Comparison of ENCODE assay signal across 25 mouse cellular contexts in the genomic region with DNA sequence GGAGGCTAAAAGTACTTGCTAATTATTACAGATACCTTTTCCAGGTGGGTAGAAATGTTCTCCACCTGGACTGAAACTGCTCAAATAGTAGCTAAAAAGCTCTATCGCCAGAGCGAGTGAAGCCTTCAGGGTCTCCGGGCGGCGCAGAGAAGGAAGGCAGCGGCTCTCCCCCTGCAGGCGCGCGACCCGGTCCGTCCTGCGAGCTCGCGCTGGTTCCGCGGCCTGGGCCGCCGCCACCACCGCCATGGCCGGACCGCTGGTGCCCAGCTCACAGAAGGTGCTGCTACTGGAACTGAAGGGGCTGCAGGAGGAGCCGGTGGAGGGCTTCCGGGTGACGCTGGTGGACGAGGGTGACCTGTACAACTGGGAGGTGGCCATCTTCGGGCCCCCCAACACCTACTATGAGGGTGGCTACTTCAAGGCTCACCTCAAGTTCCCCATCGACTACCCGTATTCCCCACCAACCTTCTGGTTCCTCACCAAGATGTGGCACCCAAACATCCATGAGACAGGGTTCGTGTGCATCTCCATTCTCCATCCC. TPM values are rescaled to one million over a fixed set of nuclear protein-coding genes. Genes with fewer than 3 reads are reported as not detected.
"Had no signal": no experiment of that assay in that cellular context is flagged by ENCODE, and none has a peak within 500 bp of the region (broad histone marks: within the 10 kb centered on the region; RNA-seq: fewer than 3 reads in every experiment).

Cdc34b (plus strand) TSS at position 51 of the 541 bp plus-strand sequence.

- DNase-seq: kidney, adult 11 months; kidney, adult 8-10 months; kidney, postnatal 25 days; layer of hippocampus, adult 9-11 months; lung, adult 18-20 months; lung, postnatal 10 days; lung, postnatal 36 days; midbrain, embryonic 14.5 days; right cerebral cortex, postnatal 4 days; thymus, adult 18-20 months; thymus, postnatal 36 days had no signal

- ATAC-seq: intestine, embryonic 15.5 days; liver, embryonic 12.5 days had no signal

- H3K9me3 ChIP-seq: intestine, embryonic 15.5 days; liver, embryonic 12.5 days; liver, embryonic 15.5 days; lung, embryonic 15.5 days had no signal

- H3K4me2 ChIP-seq: intestine, embryonic 15.5 days; liver, embryonic 12.5 days; liver, embryonic 15.5 days; lung, embryonic 15.5 days; midbrain, embryonic 11.5 days had no signal

- H3K27ac ChIP-seq: intestine, embryonic 15.5 days; layer of hippocampus, adult 2 months; left cerebral cortex, adult 2 months; liver, embryonic 12.5 days; liver, embryonic 15.5 days; lung, embryonic 15.5 days had no signal

- H3K9ac ChIP-seq: intestine, embryonic 15.5 days; liver, embryonic 12.5 days; liver, embryonic 15.5 days; lung, embryonic 15.5 days had no signal

- H3K4me1 ChIP-seq: intestine, embryonic 15.5 days; liver, embryonic 12.5 days; liver, embryonic 15.5 days; lung, embryonic 15.5 days; megakaryocyte, embryonic 14.5 days had no signal

- H3K27me3 ChIP-seq: intestine, embryonic 15.5 days; liver, embryonic 15.5 days; lung, embryonic 15.5 days had no signal

- H3K36me3 ChIP-seq: intestine, embryonic 15.5 days; liver, embryonic 12.5 days; liver, embryonic 15.5 days; lung, embryonic 15.5 days had no signal

- H3K4me3 ChIP-seq: intestine, embryonic 15.5 days; layer of hippocampus, adult 2 months; left cerebral cortex, adult 2 months; liver, embryonic 12.5 days; liver, embryonic 15.5 days; lung, embryonic 15.5 days; megakaryocyte, embryonic 14.5 days had no signal

RNA-seq across cellular contexts. Expression of gene Cdc34b, which starts in this region (rescaled TPM):
- total RNA-seq: layer of hippocampus, adult 2 months; midbrain, postnatal 0 days had no signal
- polyA plus RNA-seq: intestine, embryonic 15.5 days; large intestine, adult 2 months; limb, embryonic 11.5 days; liver, embryonic 12.5 days; liver, embryonic 15.5 days; midbrain, embryonic 11.5 days; midbrain, embryonic 14.5 days; neural tube, embryonic 11.5 days; neural tube, embryonic 14.5 days; stomach, embryonic 14.5 days had no signal
